Mouse (Mus musculus) left cerebral cortex, adult 18-20 months (tissue): ENCODE measurements at regions not wholly inside any gene's neighbourhood (a gene's known extent, or its start where the extent isn't known, plus 50 kb on each side); places are given as distances from the start of the nearest gene placed in this dataset.

Experiments
- DNase-seq, 2 experiments: peaks; one replicate each; pipeline ENCODE4 v3.0.0; 2021 to 2022; ENCODE audit warnings: low spot score in 2 of 2, mixed read lengths in 1 of 2

GRCm38 (mm10) chr6:47354515-47354914 is 98.7 kb upstream of the Cul1 start:
- no peak for DNase-seq

DNA sequence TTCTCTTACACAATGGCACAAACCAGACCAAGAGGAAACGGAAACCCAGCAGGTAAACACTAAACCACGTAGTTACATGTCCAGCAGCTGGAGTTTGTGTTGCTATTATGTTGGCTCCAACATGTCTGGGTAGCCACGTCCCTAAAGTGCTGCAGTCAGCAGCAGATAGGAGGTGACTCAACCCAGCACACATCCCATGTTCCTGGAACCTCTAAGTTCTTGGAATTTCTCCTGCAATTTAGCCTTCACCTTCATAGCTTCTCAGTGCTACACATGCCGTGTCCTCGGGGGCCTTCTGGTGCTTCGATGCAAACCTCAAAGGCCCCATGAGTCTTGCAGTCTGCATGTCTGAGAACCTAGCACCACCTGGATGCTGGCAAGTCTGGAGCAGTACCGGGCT is 97.7 kb upstream of the Cul1 start:
- DNase-seq, result no peak

GRCm38 (mm10) chr6:47356500-47356899 is 96.7 kb upstream of the Cul1 start:
- no peak for DNase-seq

GRCm38 (mm10) chr6:47358686-47359085 is 94.5 kb upstream of the Cul1 start:
- DNase-seq, result peak; percentile 26 to 32

- no peak for DNase-seq
Observed at GRCm38 (mm10) chr6:47364002-47364401, 89.2 kb upstream of the Cul1 start.

DNA sequence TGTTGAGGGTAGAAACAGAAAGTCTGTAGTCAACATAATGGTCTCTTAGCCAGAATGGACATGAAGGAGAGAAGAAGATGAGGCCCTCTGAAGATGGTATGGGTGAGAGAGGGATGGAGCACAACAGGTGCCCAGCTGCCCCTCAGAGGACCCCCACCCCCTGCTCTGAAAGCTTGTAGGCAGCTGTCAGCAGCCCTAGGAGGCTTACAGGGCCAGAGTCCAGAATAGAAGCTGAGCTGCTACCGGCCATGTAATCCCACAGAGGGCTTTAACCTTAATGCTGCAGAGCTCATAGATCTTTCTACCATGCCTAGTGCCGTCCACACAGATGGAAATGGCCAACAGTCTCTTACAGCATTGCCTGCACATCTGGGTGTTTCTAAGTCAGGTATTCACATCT is 88.6 kb upstream of the Cul1 start:
- no peak for DNase-seq

GRCm38 (mm10) chr6:47365651-47366645 is 87.2 kb upstream of the Cul1 start:
- no peak for DNase-seq

GRCm38 (mm10) chr6:47367461-47367860 is 85.7 kb upstream of the Cul1 start:
- no peak for DNase-seq

- no peak for DNase-seq
Observed at GRCm38 (mm10) chr6:47375705-47376104, 77.5 kb upstream of the Cul1 start.

- no peak for DNase-seq
Observed at GRCm38 (mm10) chr6:47381451-47381850, 71.7 kb upstream of the Cul1 start.

GRCm38 (mm10) chr6:47386550-47386949 is 66.6 kb upstream of the Cul1 start:
- DNase-seq, result no peak

DNA sequence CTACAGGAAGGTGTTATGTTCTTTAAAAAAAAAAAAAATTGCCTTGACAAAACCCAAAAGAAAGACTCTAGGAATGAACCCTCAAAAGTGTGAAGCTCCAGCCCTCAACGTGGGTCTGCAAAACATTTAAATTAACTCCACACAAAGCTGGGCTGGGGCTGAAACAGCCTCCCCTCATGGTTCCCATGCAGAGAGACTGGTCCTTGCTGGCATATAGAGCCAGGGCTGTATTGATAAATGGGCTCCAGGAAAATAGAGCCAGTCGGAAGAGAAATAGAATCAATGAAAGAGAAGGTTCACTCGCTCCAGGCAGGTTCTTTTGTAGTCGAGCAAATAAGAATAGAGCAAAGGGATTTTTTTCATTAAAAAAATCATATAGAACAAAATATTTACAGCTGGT is 63.3 kb upstream of the Cul1 start:
- DNase-seq, result no peak

DNA sequence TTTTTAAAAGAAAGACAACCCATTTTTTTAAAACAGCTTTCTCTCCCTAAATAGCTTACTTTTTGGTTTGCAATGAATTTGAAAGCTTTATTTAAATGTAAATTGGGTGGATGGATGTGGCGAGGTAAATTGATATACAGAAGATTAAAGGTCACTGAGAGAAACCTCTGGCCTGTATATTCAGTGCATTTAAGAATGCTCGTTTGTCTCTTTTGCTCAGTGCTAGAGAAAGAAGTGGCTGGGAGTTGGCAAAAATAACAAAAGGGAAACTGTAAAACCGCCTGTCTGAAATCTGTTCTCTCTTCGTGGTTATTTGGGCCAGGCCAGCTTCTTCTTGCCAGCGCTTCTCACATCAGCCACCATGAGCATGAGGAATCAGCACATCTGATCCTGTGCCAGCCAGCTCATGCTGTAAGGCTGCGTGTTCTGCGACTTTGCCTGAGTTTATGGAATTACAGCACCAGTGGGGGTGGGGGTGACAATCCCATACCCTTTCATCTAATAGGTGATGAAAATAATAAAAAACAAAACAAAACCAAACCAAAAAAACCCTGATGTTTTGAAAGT is 62.7 kb upstream of the Cul1 start:
- DNase-seq, result peak; percentile 48 to 67

DNA sequence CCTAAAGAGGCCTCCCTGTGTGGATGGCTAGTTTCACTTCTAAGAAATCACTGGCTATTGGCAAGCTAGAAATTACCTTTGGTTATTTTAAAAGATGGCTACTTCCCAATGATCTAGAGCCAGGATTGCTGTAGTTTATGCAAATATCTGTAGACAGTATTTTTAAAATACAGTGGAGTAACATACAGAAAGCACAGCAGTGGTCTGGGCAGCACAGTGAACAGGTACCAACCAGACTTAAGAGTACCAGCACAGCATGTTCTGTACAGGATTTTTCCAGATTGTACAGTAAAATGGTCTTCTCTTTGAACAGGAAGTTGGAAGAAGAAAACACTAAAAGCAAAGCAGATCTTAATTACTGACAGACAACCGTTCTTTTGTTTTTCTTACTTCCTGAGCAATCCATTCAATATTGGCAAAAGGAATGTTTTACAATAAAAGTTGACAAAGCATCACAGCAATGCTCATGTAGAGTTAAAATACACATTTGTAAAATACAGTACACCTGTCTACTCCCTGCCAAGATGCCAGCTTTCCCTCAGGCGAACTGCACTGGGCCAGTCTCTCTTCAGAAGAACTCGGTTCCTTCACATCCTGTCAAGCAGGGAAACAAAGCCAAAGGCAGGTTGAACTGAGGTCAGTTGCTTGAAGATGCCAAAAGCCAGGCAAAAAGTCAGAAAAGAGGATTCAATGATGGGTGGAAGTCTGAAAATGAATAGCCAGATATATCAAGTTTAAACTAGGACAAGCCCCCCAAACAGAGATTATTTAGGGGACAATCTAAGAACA is 62.0 kb upstream of the Cul1 start:
- DNase-seq, result no peak

GRCm38 (mm10) chr6:47395465-47396337 is 57.5 kb upstream of the Cul1 start:
- peak in 1 of 2 experiments; percentile 19 for DNase-seq
